ENCODE assay signal across 16 mouse cellular contexts in genomic region chr5:24063034-24063433, GRCm38 (mm10).
"Had no signal": no experiment of that assay in that cellular context is flagged by ENCODE, and none has a peak within 500 bp of the region (broad histone marks: within the 10 kb centered on the region; RNA-seq: fewer than 3 reads in every experiment).

No protein-coding gene starts in this region.

- H3K27ac ChIP-seq: neural tube, embryonic 13.5 days; neural tube, embryonic 15.5 days; stomach, embryonic 15.5 days; stomach, postnatal 0 days had no signal

- H3K9ac ChIP-seq: neural tube, embryonic 13.5 days; neural tube, embryonic 15.5 days; stomach, embryonic 15.5 days had no signal

- H3K4me2 ChIP-seq: neural tube, embryonic 13.5 days; neural tube, embryonic 15.5 days; stomach, embryonic 15.5 days had no signal

- H3K9me3 ChIP-seq: neural tube, embryonic 13.5 days; neural tube, embryonic 15.5 days; stomach, embryonic 15.5 days had no signal

- H3K4me1 ChIP-seq: neural tube, embryonic 13.5 days; neural tube, embryonic 15.5 days; stomach, embryonic 15.5 days had no signal

- DNase-seq: retina, postnatal 1 day; right cerebral cortex, adult 18-20 months; right cerebral cortex, postnatal 14 days; right cerebral cortex, postnatal 25 days; right cerebral cortex, postnatal 4 days; spleen, adult 18-20 months; thymus, adult 18-20 months; thymus, adult 2 months; thymus, postnatal 14 days; thymus, postnatal 25 days; thymus, postnatal 36 days; thymus, postnatal 4 days had no signal

- H3K36me3 ChIP-seq: neural tube, embryonic 13.5 days; neural tube, embryonic 15.5 days; stomach, embryonic 15.5 days had no signal

- H3K27me3 ChIP-seq: neural tube, embryonic 13.5 days; neural tube, embryonic 15.5 days; stomach, embryonic 15.5 days had no signal

- H3K4me3 ChIP-seq: neural tube, embryonic 13.5 days; neural tube, embryonic 15.5 days; stomach, embryonic 15.5 days had no signal
